Mouse (Mus musculus) kidney, postnatal 25 days (tissue): Measurements from ENCODE around the gene Ttc38.
A peak's percentile ranks its signal among the peaks of the same experiment; 100 is the strongest.

ENCODE experiments used
- DNase-seq, 2 experiments: peaks; one replicate each; pipeline ENCODE4 v3.0.0; 2021; ENCODE audit warnings: mixed read lengths in 2 of 2

Ttc38 gene

DNA sequence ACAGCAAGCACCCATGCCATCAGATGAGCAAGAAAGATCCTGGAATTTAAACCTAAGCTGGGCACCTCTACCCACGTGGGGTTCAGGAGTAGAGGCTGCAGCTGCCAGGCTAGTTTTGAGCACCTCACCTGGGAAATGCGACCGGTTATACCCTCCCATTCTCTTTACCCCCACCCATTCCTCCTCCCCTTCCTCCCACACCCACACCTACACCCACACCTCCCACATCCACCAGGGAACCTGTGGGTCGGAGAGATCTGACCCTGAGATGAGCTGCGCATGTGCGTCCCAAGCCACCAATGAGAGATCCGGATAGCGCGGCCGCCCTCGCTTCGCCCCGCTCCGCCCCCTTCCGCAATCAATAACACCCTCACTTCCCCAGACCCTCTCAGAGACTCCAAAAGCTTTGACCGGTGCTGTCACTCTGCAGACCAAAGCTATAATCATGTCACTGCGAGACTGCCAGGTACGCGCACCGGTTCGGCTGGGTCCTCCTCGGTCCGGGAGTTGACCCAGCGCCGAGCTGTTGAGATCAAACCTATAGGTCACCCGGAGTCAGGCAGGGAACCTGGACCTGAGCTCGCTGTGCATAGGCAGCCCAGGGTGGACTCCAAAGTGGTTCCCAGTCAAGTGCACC, at the start of gene Ttc38:
Ttc38 (plus strand) TSS at position 353 of the 637 bp plus-strand sequence.
- peak; percentile 93 to 96 for DNase-seq

DNA sequence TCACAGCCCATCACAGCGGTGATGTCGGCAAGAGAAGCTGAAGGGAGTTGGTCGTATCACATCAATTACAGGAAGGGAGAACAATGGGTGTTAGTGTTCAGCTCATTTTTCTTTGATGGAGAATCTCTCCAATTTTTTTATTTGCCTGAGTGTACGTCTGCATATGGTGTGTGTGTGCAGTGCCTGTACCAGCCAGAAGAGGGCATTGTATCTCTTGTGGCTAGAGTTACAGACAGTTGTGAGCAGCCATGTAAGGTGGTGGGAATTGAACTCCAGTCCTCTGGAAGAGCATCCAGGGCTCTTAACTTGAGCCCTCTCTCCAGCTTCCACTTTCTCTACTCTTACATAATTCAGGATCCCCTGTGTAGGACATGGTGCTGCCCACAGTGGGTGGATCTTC, 49.0 kb upstream of the Ttc38 start:
- peak in 1 of 2 experiments; percentile 9 for DNase-seq

DNA sequence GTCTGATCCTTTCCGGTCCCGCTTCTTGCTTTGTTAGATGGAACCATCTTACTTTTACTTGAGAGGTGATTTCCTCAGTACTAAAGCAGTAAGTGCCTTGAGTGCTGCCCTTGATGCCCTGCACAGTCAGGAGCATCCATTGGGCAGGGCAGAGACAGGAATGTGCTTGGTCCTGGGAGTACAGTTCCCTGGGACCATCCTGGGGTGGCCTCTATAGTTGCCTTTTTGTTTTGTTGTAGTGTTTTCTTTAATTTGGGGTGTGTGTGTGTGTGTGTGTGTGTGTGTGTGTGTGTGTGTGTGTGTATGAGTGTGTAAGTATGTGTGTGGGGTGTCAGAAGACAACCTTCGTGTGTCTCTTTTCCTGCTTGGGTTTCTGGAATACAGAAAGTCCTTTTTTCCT, 47.8 kb upstream of the Ttc38 start:
- peak in 1 of 2 experiments; percentile 12 for DNase-seq

DNA sequence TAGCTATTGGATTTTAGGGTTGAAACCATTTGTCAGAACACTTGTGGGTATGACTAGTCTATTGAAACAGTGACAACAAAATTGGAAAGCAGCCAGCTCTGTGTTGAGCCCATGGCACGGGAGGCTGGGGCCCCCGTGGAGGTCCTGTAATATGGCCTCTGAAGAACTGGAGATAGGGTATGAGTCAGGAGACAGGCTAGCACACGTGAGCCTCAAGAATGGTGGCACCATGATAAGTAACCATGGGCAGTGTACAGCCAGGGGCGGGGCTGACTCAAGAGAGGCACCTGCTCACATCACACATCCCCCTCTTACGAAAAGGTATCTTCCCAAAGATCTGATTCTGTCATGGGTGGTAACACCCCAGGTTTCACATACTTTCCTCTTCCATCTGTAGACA, 45.4 kb upstream of the Ttc38 start:
- peak in 1 of 2 experiments; percentile 33 for DNase-seq

DNA sequence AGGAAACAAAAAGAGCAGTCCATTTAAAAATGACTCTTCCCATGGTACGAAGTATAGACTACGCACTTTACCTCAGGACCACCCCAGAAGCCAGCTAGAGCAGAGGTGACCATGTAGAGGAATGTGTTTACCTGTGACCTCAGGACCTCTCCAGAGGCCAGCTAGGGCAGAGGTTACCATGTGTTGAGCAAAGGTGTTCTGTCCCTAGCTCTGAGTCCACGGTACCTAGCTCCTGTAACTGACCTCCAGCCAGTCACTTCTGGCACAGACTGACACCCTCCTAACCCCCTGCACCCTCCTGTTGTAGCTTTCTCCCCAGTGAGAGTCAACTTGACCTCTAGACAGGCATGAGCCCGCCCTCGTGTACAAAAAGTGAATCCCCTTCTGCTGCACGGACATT, 44.6 kb upstream of the Ttc38 start:
- peak in 1 of 2 experiments; percentile 22 for DNase-seq

DNA sequence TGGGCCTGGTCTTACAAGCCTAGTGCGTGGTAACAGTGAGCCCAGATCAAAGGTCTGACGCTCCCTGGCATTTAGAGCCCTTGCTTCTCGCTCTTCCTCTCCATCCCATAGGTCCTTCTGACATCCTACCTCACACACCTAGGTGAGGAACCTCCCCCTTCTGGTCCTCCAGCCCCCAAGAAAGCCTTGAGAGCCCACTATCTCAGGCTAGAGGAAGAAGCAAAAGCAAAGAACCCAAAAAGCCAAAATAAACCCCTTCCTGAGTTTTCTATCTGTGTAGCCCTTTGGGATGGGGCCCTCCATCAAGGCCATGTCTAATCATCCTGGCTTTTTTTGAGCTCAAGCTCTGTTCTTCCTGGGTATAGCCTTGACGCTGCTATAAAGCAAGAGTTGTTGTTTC, 44.1 kb upstream of the Ttc38 start:
- peak in 1 of 2 experiments; percentile 13 for DNase-seq

DNA sequence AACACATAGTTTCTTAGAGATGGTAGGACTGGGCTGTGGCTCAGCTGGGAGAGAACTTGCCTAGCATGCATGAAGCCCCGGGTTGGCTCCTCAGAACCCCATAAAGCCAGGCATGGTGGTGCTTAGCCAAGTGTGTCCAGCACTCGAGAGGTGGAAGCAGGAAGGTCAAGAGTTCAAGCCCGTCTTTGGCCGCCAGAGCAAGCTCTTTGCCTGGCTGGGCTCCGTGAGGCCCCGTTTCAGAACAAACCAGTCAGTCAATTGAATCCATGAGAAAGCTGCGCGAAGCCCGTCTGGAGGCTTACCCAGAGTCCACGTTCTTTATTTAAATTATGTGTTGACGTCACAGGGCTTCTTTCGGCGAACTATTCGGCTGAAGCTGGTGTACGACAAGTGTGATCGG, 43.5 kb upstream of the Ttc38 start:
- DNase-seq, result peak; percentile 36 to 65

DNA sequence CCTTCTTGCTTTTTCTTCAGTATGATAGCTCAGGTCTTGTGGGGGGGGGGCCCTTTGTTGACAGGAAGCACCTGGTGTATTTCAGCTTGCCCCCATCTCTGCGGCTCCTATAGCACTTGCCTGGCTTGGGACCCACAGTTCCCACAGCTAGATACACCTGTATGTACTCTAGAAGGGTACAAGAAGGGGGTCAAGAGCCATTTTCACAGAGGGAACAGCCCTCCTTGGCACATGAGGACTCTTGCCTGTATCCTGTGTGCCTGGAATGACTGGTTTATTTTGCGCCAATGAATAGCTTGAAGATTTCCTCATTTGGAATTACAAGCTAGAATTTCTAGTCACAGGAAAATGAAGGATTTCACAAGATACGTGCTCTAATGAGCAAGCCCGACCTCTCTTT, 40.7 kb upstream of the Ttc38 start:
- no peak for DNase-seq

DNA sequence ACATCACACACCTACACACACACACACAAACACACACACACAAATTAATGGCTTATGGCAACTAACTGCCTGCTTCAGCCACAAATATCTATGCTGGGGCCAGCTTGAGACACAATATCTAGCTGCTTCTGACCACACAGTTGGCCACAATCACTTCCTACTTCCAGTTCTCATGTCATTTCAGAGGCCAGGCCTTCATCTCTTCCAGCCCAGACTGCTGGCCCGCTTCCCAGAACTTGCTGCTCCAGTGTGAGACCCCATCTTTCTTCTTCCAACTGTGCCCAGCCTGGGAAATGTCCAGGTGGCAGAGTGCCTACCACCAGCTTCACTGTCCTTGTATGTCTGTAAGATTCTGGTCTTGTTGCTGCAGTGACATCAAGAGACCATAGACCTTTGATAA, 39.3 kb upstream of the Ttc38 start:
- DNase-seq, result no peak

DNA sequence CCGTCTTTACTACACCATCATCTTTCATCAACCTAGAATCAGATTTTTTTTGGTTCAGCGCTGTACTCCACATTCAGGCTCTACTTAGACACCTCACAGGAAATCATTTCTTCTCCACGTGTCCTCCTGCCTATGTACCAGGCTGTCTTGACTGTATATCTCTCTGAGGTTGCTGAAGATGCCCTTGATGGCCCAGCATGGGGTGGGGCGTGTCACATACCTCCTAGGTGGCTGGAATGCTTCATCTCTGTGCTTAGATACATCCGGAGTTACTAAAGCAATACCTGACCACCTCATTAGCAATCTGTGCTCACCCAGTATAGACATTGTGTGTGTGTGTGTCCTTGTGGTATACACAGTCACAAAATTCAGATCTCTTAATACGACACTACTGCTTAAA, 36.6 kb upstream of the Ttc38 start:
- no peak for DNase-seq

DNA sequence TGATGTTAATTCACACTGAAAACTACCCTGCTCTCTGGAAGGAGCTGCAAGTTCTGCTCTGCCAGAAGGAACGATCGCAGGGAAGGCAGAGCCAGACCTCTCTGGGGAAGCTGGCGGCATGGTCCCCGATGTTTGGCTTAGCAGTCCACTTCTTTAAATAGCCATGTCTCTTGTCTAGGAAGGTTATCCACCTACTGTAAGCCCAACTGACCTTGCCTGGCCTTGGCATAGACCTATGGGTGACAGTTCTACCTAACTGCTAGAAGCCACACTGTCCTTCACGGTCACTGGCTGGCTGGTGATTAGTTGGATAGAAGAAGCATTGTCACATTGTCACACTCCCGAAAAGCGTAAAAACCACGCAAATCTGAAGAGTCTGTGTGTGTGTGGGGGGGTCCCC, 33.4 kb upstream of the Ttc38 start:
- DNase-seq, result peak in 1 of 2 experiments; percentile 29

DNA sequence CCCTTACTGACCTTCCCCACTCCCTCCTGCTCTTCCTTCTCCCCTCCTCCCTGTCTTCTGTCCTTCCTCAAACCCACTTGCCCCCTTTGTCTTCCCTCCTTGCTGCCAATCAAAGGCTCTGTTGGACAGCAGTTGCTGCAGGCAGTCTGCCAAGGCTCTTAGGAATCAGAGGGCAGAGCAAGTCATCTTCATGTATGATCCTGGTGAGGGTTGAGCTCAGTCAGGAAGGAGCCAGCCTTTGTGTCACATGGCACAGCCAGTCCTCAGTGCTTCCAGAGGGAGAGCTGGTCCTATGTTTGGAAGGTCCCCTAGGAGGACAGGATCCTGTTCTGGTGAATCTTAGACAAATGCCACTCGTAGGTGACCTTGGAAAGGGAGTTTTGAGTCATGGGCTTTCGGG, 29.2 kb upstream of the Ttc38 start:
- DNase-seq, result peak; percentile 60 to 72

DNA sequence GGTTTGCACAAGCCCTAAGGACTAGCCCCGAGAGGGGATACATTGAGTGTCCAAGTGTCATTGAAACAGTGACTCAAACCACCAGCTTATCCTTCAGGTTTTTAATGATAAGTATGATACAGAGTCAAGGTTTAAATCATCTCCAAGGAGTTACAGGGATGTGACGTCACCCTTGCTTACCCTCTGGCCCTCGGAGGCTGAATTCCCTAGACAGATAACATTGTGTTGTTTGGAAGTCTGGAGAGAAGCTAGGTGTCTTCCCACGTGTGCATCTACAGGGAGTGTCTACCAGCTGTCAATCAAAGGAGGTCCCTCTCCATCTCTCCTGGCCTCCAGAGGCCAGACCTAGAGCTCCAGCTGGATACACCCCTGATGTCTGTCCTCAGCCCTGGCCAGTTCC, 25.2 kb upstream of the Ttc38 start:
- DNase-seq, result no peak

DNA sequence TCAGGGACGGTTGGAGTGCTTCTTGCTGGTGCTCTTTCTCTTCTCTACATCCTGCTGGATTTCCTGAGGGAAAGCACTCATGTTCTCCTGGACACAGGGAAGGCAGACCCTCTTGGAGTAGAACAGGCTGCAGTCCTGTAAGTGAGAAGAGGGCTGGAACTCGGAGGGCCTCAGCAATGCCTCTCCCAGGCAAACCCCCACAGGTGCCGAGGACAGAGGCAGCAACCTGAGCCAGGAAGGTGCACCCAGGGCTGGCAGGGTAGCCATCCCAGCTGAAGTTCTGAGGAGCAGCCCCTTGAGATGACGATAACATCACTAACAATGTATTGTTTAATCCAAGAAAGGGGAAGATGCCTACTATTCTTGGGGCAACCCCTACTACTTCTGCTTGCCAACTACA, 24.7 kb upstream of the Ttc38 start:
- no peak for DNase-seq

DNA sequence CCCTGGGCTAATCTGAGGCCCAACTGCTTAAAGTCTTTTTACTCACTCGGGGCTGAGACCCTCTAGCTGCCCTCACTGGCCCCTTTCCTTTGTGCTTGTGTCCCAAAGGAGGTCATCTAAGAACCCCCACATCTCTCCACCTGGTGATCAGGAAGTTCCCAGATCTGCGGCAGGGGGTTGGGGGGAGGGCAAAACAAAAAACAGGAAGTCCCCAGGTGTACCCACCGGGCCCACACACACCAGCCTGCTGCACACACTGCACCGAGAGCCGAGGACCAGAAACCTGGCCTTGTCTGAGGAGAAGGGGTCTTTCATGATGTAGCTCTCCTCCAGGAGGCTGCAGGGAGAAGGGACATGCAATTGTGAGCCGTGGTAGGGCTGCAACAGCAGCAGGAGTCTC, 24.1 kb upstream of the Ttc38 start:
- DNase-seq, result no peak

DNA sequence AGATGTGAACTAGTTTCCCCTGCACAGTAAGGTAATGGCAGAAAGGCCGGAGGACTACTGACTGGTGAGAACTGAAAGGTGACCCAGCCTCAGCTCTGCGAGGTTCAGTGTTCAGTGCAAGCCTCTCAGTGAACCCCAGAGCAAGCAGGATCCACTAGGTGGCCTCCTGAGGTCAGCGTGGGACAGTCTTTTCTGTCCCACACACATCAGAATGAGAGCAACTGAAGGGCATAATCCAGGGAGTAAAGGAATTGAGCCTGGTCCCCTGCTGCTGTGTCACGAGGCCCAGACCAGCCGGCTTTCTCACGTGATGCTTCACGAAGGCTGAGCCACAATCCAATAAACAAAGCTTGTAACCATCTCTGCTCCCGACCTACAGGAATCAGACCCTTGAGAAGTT, 23.7 kb upstream of the Ttc38 start:
- peak; percentile 22 to 54 for DNase-seq

DNA sequence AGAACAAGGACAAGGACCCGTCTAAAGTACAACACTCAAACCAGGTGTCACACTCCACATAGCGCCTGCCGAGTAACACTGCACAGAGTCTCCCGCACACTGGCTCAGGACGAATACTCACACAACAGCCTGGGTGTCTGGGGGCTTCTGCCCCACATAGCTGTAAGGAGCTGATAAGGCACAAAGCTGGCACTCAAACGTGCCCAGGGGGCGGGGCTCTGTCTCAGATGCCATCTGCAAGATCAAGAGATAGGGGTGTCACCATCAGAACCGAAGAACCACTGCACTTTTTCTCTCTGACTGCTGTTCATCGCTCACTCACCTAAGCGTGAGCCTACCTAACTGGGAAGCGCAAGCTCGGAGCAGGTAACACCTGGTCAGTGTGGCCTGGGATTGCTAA, 23.0 kb upstream of the Ttc38 start:
- no peak for DNase-seq

DNA sequence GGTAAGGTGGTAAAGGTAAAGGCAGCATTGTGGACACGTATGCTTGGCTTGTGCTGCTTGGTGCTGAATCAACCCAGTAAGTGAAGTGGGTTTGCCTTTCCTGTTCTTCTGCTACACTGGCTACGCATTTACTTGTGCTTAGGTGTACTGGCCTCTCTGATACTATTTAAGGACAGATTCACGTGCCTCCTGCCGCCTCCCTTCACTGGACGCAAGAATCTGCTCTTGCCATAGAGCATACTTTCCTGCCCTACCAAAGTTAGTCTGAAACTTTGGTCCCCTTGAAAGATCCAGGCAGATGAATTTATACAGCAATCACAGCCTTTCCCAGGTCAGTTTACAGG, 21.7 kb upstream of the Ttc38 start:
- no peak for DNase-seq

DNA sequence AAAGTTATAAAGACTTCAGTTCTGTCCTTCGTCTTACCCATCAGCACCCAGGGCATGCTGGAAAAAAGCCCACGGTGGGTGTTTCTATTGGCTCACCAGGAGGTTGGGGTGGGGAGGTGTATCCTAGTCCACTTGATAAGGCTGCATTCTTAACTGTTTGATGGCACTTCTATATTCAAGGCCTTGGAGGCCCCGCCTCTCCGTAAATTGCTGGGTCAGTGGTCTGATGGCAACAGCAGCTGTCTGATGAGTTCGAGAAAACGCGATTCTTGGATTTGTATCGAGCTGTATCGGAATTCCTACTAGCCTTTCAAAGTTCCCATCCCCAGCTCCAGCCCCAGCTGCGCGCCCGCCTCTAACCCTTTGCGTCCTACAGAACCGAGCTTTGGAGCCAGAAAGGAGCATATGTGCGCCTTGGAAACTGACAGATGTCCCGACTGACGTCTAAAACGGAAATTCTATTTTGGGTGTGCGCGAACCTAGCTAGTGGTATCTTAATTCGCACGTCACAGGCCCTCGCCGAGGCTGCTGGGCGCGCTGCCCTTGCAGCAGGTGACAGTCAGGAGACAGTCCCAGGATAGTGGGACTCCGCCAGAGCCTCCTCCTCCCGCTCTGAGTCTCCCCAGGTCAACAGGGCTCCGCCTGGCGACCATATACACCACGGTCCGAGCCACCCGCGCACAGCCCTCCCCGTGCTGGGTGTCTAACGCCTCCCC, 21.1 kb upstream of the Ttc38 start:
- peak; percentile 55 to 71 for DNase-seq

DNA sequence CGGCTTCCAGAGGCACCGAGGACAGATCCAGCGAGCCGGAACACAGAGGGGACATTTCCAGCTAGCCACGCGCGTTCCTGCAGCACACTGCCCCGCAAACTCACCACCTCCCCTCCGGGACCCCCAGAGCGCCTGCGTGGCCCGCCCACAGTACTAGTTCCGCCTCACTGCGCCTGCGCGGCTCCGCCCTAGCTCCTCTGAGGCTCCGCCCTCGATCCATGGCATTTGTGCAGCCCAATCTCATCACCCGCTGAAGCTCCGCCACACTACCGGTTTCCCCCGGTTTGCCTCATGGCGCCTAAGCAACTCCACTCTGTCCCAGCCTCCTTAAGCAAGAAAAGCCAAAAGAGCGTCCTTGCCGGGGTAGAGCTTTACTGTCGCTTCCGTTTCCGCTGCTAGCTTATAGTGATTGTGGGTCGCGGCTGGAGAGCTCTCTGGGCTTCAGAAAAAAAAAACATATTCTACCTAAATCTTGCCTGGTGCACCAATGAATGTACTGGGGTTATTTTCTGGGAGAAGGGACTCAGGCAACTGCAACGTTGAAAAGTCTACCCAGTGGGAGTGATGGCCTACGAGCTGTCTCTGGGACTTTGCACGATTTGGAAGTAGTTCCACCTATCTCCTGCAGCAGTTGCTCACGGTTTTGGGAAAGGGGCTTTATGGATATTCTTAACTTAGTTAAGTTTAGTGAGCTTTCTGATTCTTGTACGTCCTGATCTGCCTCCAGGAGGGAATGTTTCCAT, 20.4 kb upstream of the Ttc38 start, which contains the start of gene Cdpf1:
Cdpf1 (minus strand) TSS at position 163 of the 743 bp plus-strand sequence.
- DNase-seq, result peak; percentile 98 to 99

DNA sequence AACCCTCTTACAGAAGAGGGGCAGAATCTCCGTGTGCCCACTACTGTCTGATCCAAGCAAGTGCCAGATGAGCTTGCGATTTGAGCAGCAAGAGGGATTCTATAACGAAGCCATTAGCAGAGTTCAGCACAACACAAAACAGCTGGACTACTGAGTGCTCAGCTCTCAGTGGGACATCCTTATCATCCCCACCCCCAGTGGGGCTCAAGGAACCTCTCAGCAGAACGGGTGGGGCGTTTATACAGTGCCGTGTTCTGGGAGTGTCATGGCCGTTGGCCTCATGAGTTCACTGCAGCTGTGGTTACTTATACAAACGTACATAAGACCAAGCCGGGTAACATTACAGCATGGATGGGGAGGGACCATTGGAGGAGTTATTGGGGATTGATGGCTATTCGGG, 18.7 kb upstream of the Ttc38 start:
- DNase-seq, result no peak

DNA sequence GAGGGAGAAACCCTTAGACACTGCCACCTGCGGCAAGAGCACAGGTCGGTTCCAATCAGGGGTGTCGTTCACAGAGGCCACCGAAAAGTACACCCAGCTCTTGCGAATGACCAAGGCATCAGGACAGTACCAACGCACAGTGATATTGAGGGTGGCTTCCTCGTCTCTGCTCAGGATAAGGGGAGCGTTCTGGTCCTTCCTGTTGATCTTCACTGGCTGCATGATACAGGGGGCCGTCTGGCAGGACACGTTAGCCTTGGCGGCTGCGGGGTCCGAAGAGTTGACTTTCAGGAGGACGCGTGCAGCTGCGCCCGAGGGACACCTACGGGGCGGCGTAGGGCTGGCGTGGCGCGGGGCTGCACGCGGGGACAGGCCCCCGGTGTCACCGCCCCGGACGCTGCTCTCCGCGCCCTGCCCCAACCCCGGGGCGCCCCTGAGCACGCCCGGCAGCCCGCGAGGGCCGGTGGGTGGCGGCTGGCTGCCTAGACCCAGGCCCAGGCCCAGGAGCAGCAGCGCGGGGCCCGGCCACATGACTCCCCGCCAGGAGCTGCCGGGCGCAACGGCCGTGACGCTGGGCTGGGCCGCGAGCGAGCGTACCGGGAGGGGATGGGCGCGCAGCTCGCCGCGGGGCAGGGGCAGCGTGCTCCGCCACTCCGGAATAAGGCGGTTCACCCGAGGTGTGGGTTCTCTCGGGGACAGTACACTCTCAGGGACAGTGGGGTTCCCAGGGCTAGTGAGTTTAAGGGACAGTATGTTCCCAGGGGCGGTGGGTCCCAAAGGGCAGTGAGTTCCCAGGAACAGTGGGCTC, 10.7 kb upstream of the Ttc38 start, which contains the start of gene Pkdrej:
Pkdrej (minus strand) TSS at position 532 of the 808 bp plus-strand sequence.
- peak; percentile 12 to 56 for DNase-seq

DNA sequence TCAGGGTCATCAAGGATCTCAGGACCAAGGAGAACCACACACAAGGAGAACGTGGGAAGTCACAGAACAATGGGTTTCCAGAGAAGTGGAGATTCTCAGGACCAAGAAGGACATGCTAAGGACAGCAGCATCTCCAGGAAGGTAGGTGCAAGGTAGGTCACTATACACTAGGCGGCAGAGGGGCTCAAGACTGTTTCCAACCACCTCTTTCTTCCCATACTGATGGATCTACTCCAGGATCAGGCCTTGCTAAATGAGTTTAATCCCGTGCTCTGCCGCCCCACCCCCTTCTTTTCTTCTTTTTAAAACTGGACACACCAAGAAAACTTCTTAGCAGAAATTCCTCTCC, 10.1 kb upstream of the Ttc38 start:
- no peak for DNase-seq
